Mouse (Mus musculus) stomach, postnatal 0 days (tissue): ENCODE data around the gene Gm45062.

Source experiments
- CTCF ChIP-seq: IDR thresholded peaks from 2 replicates; pipeline ENCODE4 v1.5.1; 2016; ENCODE audit warnings: antibody characterized with exemption, low read depth, mild to moderate bottlenecking, moderate library complexity
- EP300 ChIP-seq: optimal IDR thresholded peaks from 2 replicates; pipeline ENCODE3; 2016; ENCODE audit warnings: antibody characterized with exemption

GRCm38 (mm10) chr6:8227035-8227434 lies 32.2 kb upstream of the Gm45062 start:
- no peak for TF ChIP-seq EP300
- TF ChIP-seq CTCF, result no peak
